Mouse (Mus musculus) kidney, embryonic 15.5 days (tissue): ENCODE results near the gene Baiap2l1. TPM values are rescaled to one million over a fixed set of nuclear protein-coding genes. Genes with fewer than 3 reads are reported as not detected.

Experiments
- ATAC-seq: fragments of 200-750 bp; cut with Nextera tagmentation; replicated peaks from 2 replicates; pipeline ENCODE4 v1.8.0; 2017; ENCODE audit warnings: moderate TSS enrichment; ENCODE audit not compliant: low FRiP score
- H3K27ac ChIP-seq: fragments of 300-500 bp; sonication (generic); 2 replicates; pipeline ENCODE4 v1.5.1; 2015; ENCODE audit warnings: mild to moderate bottlenecking, inconsistent platforms
- H3K27me3 ChIP-seq: fragments of 300-500 bp; sonication (generic); 2 replicates; pipeline ENCODE4 v1.6.1; 2015; ENCODE audit warnings: inconsistent platforms
- H3K36me3 ChIP-seq: fragments of 300-500 bp; sonication (generic); 2 replicates; pipeline ENCODE4 v1.6.1; 2015; ENCODE audit warnings: inconsistent platforms
- H3K4me1 ChIP-seq: fragments of 300-500 bp; sonication (generic); 2 replicates; pipeline ENCODE4 v1.6.1; 2015; ENCODE audit warnings: inconsistent platforms
- H3K4me2 ChIP-seq: fragments of 300-500 bp; sonication (generic); 2 replicates; pipeline ENCODE4 v1.6.1; 2015; ENCODE audit warnings: moderate library complexity, mild to moderate bottlenecking, inconsistent platforms
- H3K4me3 ChIP-seq: fragments of 300-500 bp; sonication (generic); replicated peaks from 2 replicates; pipeline ENCODE4 v1.5.1; 2015; ENCODE audit warnings: mild to moderate bottlenecking, inconsistent platforms
- H3K9ac ChIP-seq: fragments of 300-500 bp; sonication (generic); 2 replicates; pipeline ENCODE4 v1.6.1; 2015; ENCODE audit warnings: mild to moderate bottlenecking, inconsistent platforms
- H3K9me3 ChIP-seq: fragments of 300-500 bp; sonication (generic); replicated peaks from 2 replicates; pipeline ENCODE4 v1.6.1; 2016; ENCODE audit warnings: inconsistent platforms
- WGBS: fragments of 180-500 bp; shearing (Covaris S2); methylation state at CpG from one replicate; pipeline ENCODE4 v1.1.7; 2015; ENCODE audit warnings: mixed read lengths; 5-methylcytosine and 5-hydroxymethylcytosine counted together
- polyA plus RNA-seq: library from polyadenylated mRNA; unstranded; fragments of >200 nt; fragmentation: Nextera tagmentation; extraction: Ambion mirVana; gene quantifications from 2 replicates; pipeline ENCODE4 v1.2.1, GENCODE M21; 2015

Baiap2l1 gene
- polyA plus RNA-seq, 1 experiment from 2014 or later, result 14.8 TPM

DNA sequence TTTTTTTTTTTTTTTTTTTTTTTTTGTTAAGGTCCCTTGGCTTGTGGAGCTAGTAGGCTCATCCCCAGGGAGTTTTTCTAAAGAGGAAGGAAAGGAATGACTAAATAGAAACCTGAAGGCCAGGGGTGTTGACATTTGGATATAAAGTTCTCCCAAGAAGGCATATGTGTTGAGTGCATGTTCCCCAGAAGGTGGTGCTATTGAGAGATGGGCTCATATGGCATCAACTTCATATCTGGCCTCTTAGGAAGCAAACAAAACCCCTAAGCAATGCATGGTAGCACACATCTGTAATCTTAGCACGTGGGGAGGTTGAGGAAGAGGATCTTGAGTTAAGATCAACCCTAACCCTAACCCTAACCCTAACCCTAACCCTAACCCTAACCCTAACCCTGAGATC, 126.5 kb downstream of the Baiap2l1 start:
- Histone ChIP-seq H3K4me3 (no peak overlapping the region), H3K9me3 (no peaks in the 10 kb centered on the region), H3K4me2 (no peak overlapping the region), H3K36me3 (no peaks in the 10 kb centered on the region), H3K9ac (no peak overlapping the region), H3K27me3 (no peaks in the 10 kb centered on the region), H3K27ac (no peak overlapping the region), H3K4me1 (no peaks in the 10 kb centered on the region)
- 71% methylated on average over 1 of the region's 1 CpGs for WGBS
- no peak for ATAC-seq

DNA sequence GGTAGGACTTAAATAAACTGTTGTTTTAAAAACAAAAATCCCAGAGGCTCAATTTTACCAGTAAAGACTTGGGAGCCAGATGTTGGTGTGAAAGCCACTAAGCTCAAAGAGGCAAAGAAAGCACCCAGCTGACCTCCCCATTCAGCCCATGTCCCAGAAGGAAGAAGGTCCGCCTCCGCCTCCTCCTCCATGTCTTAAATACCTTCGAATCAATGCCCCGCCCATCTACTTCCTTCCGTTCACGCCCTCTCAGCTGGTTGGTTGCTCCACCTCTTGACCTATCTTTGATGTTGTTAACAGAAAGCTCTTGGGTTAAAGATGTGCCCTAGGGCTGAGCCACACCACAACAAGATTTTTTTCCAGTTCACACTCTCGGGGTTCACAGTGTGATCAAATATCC, 127.7 kb downstream of the Baiap2l1 start:
- H3K9ac ChIP-seq, result no peak overlapping the region
- no peaks in the 10 kb centered on the region for H3K36me3 ChIP-seq
- H3K4me2 ChIP-seq, result no peak overlapping the region
- no peaks in the 10 kb centered on the region for H3K4me1 ChIP-seq
- 89% methylated on average over 7 of the region's 7 CpGs for WGBS
- no peak overlapping the region for H3K4me3 ChIP-seq
- no peaks in the 10 kb centered on the region for H3K27me3 ChIP-seq
- no peak overlapping the region for H3K27ac ChIP-seq
- H3K9me3 ChIP-seq, result no peaks in the 10 kb centered on the region
- ATAC-seq, result no peak

DNA sequence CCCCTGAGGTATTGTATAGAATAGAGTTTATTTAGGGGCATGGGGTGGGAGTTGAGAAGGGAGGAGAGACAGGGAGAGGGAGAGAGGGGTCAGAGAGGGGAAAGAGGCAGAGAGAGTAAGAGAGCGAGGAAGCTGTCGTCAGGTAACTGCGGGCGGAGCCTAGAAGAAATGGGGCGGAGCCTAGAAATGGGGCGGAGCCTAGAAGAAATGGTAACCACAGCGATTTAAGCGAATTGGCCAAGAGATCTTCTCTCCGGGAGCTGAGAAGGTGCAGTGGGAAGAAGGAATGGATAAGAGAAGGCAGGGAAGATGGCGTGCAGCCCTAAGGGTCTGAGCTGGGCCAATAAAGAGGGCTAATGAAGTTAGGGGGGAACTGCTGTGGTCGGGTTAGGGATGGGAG, 131.7 kb downstream of the Baiap2l1 start:
- Histone ChIP-seq H3K9ac (no peak overlapping the region), H3K9me3 (no peaks in the 10 kb centered on the region), H3K4me1 (peaks cover 24% of the 10 kb centered on the region), H3K4me2 (no peak overlapping the region), H3K4me3 (no peak overlapping the region), H3K27ac (no peak overlapping the region), H3K36me3 (no peaks in the 10 kb centered on the region), H3K27me3 (no peaks in the 10 kb centered on the region)
- no peak for ATAC-seq
- 34% methylated on average over 11 of the region's 11 CpGs for WGBS

DNA sequence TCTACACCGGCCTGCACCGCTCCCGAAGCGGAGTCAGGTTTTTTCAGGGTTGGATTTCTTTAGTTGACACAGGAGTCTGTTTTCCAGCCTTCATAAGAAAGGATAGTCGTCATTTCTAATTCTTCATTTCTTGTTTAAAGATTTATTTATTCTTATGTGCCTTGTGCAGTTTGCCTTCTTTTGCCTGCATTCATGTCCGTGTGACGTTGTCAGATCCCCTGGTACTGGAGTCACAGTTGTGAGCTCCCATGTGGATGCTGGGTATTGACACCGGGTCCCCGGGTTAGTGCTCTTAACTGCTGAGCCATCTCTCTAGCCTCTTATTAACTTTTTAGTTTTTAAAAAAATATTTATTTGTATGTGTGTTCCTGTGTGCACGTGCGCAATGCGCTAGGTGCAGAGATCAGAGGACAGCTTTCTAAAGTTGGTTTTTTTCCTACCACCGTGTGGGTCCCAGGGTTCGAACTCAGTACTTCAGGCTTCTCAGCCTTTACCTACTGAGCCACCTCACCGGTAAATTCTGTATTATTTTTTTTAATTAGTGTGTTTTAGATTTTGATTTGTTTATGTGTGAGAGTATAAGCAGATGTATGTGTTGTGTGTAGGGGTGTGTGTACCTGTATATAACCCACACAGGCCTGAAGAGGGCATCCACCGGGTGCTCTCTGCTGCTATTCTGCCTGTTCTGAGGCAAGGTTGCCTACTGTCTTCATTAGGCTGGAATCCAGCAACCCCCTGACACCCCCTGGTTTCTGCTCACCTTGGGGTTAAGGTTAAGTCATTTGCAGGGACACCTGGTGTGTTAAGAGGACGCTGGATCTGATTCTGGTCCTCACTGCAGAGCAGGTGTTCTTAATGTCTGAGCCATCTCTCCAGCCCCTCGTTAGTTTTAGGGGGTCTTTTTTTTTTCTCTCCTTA, 133.8 kb downstream of the Baiap2l1 start:
- Histone ChIP-seq H3K27me3 (no peaks in the 10 kb centered on the region), H3K9ac (peak overlapping the region; percentile 64), H3K9me3 (no peaks in the 10 kb centered on the region), H3K4me3 (peak overlapping the region; percentile 65), H3K4me2 (peak overlapping the region; percentile 78), H3K36me3 (no peaks in the 10 kb centered on the region), H3K4me1 (peaks cover 24% of the 10 kb centered on the region), H3K27ac (peak overlapping the region; percentile 73; the same call in 1 of the 2 replicates)
- 26% methylated on average over 18 of the region's 18 CpGs for WGBS
- ATAC-seq, result 0 out of 2 replicates have a peak, but pooled peaks have one; percentile 43

DNA sequence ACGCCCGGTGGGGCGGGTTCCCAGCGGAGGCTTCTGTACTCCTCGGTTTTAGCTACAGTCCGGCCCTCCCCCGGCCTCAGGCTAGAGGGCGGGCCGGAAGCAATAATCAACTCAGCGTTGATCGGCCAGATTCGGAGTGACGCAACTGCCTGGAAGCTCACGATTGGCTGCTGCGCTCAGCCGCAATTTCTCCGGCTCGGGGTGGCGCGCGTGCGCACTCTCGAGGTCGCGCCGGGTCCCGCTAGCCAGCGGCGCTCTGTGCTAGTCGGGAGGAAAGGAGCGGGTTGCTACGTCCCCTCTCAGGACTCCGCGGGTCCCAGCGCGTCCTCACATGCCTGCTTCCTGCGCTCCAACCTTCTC, 134.4 kb downstream of the Baiap2l1 start, which contains the start of gene Tecpr1:
Gene Tecpr1, minus strand, starts transcription at position 113 of the 360 bp plus-strand sequence.
- under 1% methylated on average over 37 of the region's 37 CpGs for WGBS
- Histone ChIP-seq H3K27me3 (no peaks in the 10 kb centered on the region), H3K4me3 (peak within 1 kb of the TSS; percentile 65), H3K4me1 (peaks cover 24% of the 10 kb centered on the region), H3K9ac (peak within 1 kb of the TSS; percentile 64), H3K36me3 (no peaks in the 10 kb centered on the region), H3K4me2 (peak within 1 kb of the TSS; percentile 78), H3K27ac (peak within 1 kb of the TSS; percentile 73), H3K9me3 (no peaks in the 10 kb centered on the region)
- peak; percentile 97 for ATAC-seq

DNA sequence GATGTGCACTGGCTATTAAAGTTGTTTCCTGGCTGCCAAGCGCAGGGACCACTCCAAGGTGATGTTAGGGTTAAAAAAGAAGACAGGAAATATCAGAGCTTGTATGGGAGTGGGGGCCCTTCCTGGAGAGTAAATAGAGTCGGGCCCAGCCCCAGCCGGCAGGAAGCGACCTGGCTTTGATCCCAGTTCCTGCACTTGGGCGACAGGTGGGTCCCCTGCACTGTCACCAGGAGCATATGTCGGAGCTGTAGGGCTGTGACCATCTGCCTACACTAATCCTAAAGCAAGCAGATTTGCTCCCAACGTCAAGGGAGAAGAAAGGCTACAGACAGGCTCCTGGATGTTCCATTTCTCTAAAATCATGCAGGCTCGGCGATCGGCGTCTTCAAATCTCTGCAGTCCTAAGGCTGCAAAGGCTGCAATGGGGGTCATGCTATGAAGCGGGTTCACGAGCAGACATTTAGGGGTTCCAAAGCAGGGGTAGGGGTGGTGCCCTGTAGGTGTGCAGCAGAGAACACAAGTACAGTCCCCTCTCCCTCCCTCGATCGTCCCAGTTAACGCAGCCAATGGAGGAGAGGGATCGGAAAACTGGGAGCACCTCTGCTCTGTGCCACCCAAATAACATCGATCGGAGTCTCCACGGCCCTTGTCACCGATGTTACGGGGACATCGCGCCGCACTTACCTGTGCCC, 135.0 kb downstream of the Baiap2l1 start:
- Histone ChIP-seq H3K9ac (peak overlapping the region; percentile 64), H3K4me2 (peak overlapping the region; percentile 78), H3K27ac (peak overlapping the region; percentile 67; the same call in 1 of the 2 replicates), H3K27me3 (no peaks in the 10 kb centered on the region), H3K4me1 (peaks cover 24% of the 10 kb centered on the region), H3K4me3 (peak overlapping the region; percentile 65), H3K9me3 (no peaks in the 10 kb centered on the region), H3K36me3 (no peaks in the 10 kb centered on the region)
- ATAC-seq, result peak; percentile 66; the same call in 1 of the 2 replicates
- WGBS, result 1% methylated on average over 25 of the region's 25 CpGs

DNA sequence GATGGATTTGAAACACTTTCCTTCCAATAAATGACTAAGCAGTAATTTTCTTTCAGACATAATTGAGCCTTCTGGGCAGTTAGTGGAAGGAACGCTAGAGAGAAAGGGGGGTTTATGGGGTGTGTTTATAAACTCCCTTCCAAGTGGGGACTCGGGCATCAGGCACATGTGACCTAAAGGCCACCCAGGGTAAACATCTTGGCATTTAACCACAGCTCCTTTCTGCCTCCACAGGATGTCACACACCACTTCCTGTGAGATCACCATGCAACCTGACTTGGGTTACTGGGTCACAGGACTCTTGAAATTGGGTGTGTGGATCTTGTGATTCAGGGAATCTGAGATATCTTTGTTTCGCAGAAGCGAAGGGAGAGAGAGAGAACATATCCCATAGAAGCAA, 136.6 kb downstream of the Baiap2l1 start:
- H3K4me1 ChIP-seq, result peaks cover 24% of the 10 kb centered on the region
- H3K36me3 ChIP-seq, result peaks cover 5% of the 10 kb centered on the region; the same call in 1 of the 2 replicates
- no peaks in the 10 kb centered on the region for H3K9me3 ChIP-seq
- no peak overlapping the region for H3K4me3 ChIP-seq
- 54% methylated on average over 4 of the region's 4 CpGs for WGBS
- ATAC-seq, result no peak
- H3K9ac ChIP-seq, result no peak overlapping the region
- H3K27me3 ChIP-seq, result no peaks in the 10 kb centered on the region
- no peak overlapping the region for H3K4me2 ChIP-seq
- H3K27ac ChIP-seq, result no peak overlapping the region

DNA sequence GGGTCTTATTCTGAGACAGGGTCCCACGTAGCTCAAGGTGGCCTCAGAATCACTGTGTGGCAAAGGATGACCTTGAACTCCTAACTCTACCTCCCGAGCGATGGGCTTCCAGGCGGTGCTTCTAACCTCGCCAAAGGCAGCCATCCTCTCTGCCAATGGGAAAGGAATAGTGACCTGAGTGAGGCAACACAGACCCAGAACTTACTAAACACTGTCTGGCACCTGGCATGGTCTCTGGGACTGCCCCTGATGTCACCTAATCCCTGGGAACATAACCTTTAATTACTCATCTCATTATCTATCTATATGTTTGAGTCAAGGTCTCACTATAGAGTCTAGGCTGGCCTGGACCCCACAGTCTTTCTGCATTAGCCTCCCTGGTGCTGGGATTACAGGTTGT, 138.0 kb downstream of the Baiap2l1 start:
- H3K4me2 ChIP-seq, result no peak overlapping the region
- peaks cover 10% of the 10 kb centered on the region for H3K36me3 ChIP-seq
- peaks cover 24% of the 10 kb centered on the region for H3K4me1 ChIP-seq
- H3K4me3 ChIP-seq, result no peak overlapping the region
- H3K9me3 ChIP-seq, result no peaks in the 10 kb centered on the region
- WGBS, result 95% methylated on average over 5 of the region's 5 CpGs
- no peaks in the 10 kb centered on the region for H3K27me3 ChIP-seq
- H3K27ac ChIP-seq, result no peak overlapping the region
- no peak for ATAC-seq
- H3K9ac ChIP-seq, result no peak overlapping the region

DNA sequence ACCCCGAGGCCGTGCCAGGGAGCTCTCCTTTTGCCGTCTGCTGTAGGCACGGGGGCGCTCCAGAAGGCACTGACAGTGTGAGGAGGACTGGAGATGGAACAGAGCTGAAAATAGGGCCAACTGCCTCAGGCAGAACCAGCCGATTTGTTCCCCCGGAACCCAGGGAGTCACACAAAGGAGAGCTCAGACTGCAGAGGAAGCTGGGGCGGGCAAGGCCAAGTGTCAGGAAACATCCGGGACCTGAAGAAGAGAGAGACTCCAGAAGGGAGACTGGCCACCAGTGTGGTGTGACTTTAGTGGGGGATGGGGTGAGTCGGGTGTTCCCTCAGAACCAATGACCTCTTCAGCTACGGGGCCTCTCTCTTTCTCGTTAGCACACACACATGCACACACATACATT, 138.6 kb downstream of the Baiap2l1 start:
- ATAC-seq, result no peak
- peaks cover 16% of the 10 kb centered on the region for H3K36me3 ChIP-seq
- WGBS, result 76% methylated on average over 12 of the region's 12 CpGs
- peaks cover 21% of the 10 kb centered on the region for H3K4me1 ChIP-seq
- H3K27me3 ChIP-seq, result no peaks in the 10 kb centered on the region
- H3K4me3 ChIP-seq, result no peak overlapping the region
- H3K9ac ChIP-seq, result no peak overlapping the region
- H3K4me2 ChIP-seq, result no peak overlapping the region
- H3K27ac ChIP-seq, result no peak overlapping the region
- no peaks in the 10 kb centered on the region for H3K9me3 ChIP-seq

DNA sequence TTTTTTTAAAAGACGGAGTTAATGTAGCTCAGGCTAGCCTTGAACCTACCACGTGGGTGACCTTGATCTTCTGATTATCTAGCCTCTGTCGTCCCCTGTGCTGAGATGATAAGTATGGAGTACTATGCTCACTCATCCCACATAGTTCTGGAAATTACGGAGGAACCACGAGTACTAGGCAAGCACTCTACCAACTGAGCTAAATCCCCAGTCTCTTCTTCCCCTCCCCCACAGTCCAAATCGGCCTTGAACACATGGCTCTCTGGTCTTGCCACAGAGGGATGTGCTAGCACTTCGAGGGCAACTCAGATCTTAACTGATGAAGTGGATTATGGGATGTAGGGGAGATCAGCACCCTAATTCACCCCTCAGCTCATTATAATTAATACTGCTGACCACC, 139.9 kb downstream of the Baiap2l1 start:
- ATAC-seq, result no peak
- Histone ChIP-seq H3K9ac (no peak overlapping the region), H3K27ac (no peak overlapping the region), H3K4me1 (peaks cover 17% of the 10 kb centered on the region), H3K36me3 (peaks cover 26% of the 10 kb centered on the region), H3K4me2 (no peak overlapping the region), H3K4me3 (no peak overlapping the region), H3K27me3 (no peaks in the 10 kb centered on the region), H3K9me3 (no peaks in the 10 kb centered on the region)
- 91% methylated on average over 7 of the region's 7 CpGs for WGBS

DNA sequence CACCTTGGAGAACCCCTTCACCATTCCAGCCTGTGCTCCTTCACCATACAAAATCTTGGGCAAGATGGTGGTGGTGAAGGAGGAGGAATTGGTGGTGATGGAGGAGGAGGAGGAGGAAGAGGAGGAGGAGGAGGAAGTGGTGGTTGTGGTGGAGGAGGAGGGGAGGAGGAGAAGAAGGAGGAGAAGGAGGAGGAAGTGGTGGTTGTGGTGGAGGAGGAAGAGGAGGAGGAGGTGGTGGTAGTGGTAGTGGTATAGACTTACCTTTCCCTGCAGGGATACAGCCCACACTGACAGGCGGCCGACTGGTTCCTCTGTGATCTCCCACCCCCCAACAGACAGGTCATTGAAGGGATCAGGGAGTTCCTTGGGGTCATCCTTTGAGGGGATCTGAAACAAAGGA, 141.9 kb downstream of the Baiap2l1 start:
- Histone ChIP-seq H3K9ac (no peak overlapping the region), H3K9me3 (no peaks in the 10 kb centered on the region), H3K27ac (no peak overlapping the region), H3K36me3 (peaks cover 45% of the 10 kb centered on the region), H3K4me2 (no peak overlapping the region), H3K4me1 (no peaks in the 10 kb centered on the region), H3K27me3 (no peaks in the 10 kb centered on the region), H3K4me3 (no peak overlapping the region)
- ATAC-seq, result no peak
- WGBS, result 76% methylated on average over 2 of the region's 2 CpGs
